ENCODE assay signal across 24 mouse cellular contexts in genomic region chr2:171641730-171642129, GRCm38 (mm10).
"Had no signal": no experiment of that assay in that cellular context is flagged by ENCODE, and none has a peak within 500 bp of the region (broad histone marks: within the 10 kb centered on the region; RNA-seq: fewer than 3 reads in every experiment).

No protein-coding gene starts in this region.

- H3K27me3 ChIP-seq: kidney, embryonic 15.5 days; liver, embryonic 12.5 days; liver, embryonic 15.5 days; lung, embryonic 15.5 days; midbrain, embryonic 12.5 days; neural tube, embryonic 13.5 days; stomach, embryonic 15.5 days had no signal

- ATAC-seq: intestine, postnatal 0 days; liver, embryonic 12.5 days; midbrain, embryonic 16.5 days had no signal

- H3K9ac ChIP-seq: kidney, embryonic 15.5 days; limb, embryonic 12.5 days; liver, embryonic 12.5 days; liver, embryonic 15.5 days; lung, embryonic 15.5 days; midbrain, embryonic 12.5 days; neural tube, embryonic 13.5 days; stomach, embryonic 15.5 days had no signal

- H3K36me3 ChIP-seq: kidney, embryonic 15.5 days; limb, embryonic 12.5 days; liver, embryonic 12.5 days; liver, embryonic 15.5 days; lung, embryonic 15.5 days; midbrain, embryonic 12.5 days; neural tube, embryonic 13.5 days; stomach, embryonic 15.5 days had no signal

- H3K9me3 ChIP-seq: kidney, embryonic 15.5 days; limb, embryonic 12.5 days; liver, embryonic 12.5 days; liver, embryonic 15.5 days; lung, embryonic 15.5 days; midbrain, embryonic 12.5 days; neural tube, embryonic 13.5 days; stomach, embryonic 15.5 days had no signal

- H3K27ac ChIP-seq: kidney, embryonic 15.5 days; left cerebral cortex, adult 2 months; limb, embryonic 12.5 days; liver, embryonic 12.5 days; liver, embryonic 15.5 days; lung, embryonic 15.5 days; midbrain, embryonic 12.5 days; neural tube, embryonic 13.5 days; stomach, embryonic 15.5 days had no signal

- DNase-seq: kidney, adult 8-10 months; kidney, postnatal 10 days; kidney, postnatal 36 days; layer of hippocampus, postnatal 36 days; liver; lung, adult 18-20 months; lung, postnatal 10 days; lung, postnatal 36 days; retina, postnatal 1 day; right cerebral cortex, postnatal 25 days; spleen, adult 18-20 months; thymus, postnatal 25 days had no signal

- H3K4me2 ChIP-seq: limb, embryonic 12.5 days; liver, embryonic 12.5 days; liver, embryonic 15.5 days; midbrain, embryonic 12.5 days; neural tube, embryonic 13.5 days; stomach, embryonic 15.5 days had no signal

- H3K4me1 ChIP-seq: kidney, embryonic 15.5 days; liver, embryonic 12.5 days; liver, embryonic 15.5 days; lung, embryonic 15.5 days; stomach, embryonic 15.5 days had no signal

- H3K4me3 ChIP-seq: kidney, embryonic 15.5 days; left cerebral cortex, adult 2 months; limb, embryonic 12.5 days; liver, embryonic 12.5 days; liver, embryonic 15.5 days; lung, embryonic 15.5 days; midbrain, embryonic 12.5 days; myocyte; neural tube, embryonic 13.5 days; stomach, embryonic 15.5 days had no signal
